Mouse (Mus musculus) cortical plate, adult 2 months (tissue): Measurements from ENCODE around the gene Nap1l5. TPM values are rescaled to one million over a fixed set of nuclear protein-coding genes. Genes with fewer than 3 reads are reported as not detected.

ENCODE experiments used
- H3K27ac ChIP-seq: fragments of 200-500 bp; 2 replicates; pipeline ENCODE4 v1.5.1; 2012; ENCODE audit warnings: low read length, control low read depth, inconsistent platforms; ENCODE audit not compliant: insufficient read depth
- H3K4me1 ChIP-seq: fragments of 200-500 bp; 2 replicates; pipeline ENCODE4 v1.6.1; 2011; ENCODE audit warnings: low read length; ENCODE audit not compliant: control insufficient read depth, insufficient read depth
- H3K4me3 ChIP-seq: fragments of 200-500 bp; 2 replicates; pipeline ENCODE4 v1.5.1; 2011; ENCODE audit warnings: mild to moderate bottlenecking, low read length, control low read depth; ENCODE audit not compliant: insufficient read depth
- CTCF ChIP-seq: fragments of 200-500 bp; IDR thresholded peaks from 2 replicates; pipeline ENCODE4 v1.5.1; 2011; ENCODE audit warnings: mild to moderate bottlenecking, control low read depth, low read length; ENCODE audit not compliant: insufficient read depth; ENCODE audit errors: extremely low read depth
- POLR2A ChIP-seq: fragments of 200-500 bp; IDR thresholded peaks from 2 replicates; pipeline ENCODE4 v1.6.1; 2011; ENCODE audit warnings: mild to moderate bottlenecking, low read length, control low read depth; ENCODE audit not compliant: insufficient read depth; ENCODE audit errors: extremely low read depth
- polyA plus RNA-seq: library from polyadenylated mRNA; depleted of rRNA; stranded (reverse); fragments of >200 nt; gene quantifications from 2 replicates; pipeline ENCODE4 v1.2.3, GENCODE M21; 2012; rRNA removed

The Nap1l5 gene
- polyA plus RNA-seq = 332 and 381 TPM in 2 replicates

DNA sequence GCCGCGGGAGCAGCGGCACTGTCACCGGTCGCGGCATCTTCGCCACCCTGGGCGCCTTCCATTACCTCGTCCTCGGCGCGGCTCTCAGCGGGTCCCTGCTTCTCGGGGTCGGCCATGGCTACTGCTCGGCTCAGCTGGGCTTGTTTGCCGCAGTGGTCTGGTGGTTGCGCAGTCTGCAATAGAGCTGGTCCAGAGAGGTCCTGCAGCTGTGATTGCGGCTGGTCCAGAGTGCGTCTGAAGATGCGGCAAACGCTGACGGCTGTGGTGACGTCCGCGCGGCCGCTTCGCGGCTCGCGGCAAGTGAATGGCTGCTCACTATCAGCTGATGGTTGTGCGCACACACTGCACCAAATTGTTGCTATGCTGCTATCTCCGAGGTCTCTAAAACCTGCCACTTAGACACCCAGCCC is at the start of gene Nap1l5:
Gene Nap1l5 (minus strand): TSS at position 225 of the 410 bp plus-strand sequence.
- H3K4me1 ChIP-seq = peaks cover 2% of the 10 kb centered on the region
- peak within 1 kb of the TSS; percentile 95 for H3K27ac ChIP-seq
- no peak for TF ChIP-seq CTCF
- TF ChIP-seq POLR2A = peak; percentile 97

DNA sequence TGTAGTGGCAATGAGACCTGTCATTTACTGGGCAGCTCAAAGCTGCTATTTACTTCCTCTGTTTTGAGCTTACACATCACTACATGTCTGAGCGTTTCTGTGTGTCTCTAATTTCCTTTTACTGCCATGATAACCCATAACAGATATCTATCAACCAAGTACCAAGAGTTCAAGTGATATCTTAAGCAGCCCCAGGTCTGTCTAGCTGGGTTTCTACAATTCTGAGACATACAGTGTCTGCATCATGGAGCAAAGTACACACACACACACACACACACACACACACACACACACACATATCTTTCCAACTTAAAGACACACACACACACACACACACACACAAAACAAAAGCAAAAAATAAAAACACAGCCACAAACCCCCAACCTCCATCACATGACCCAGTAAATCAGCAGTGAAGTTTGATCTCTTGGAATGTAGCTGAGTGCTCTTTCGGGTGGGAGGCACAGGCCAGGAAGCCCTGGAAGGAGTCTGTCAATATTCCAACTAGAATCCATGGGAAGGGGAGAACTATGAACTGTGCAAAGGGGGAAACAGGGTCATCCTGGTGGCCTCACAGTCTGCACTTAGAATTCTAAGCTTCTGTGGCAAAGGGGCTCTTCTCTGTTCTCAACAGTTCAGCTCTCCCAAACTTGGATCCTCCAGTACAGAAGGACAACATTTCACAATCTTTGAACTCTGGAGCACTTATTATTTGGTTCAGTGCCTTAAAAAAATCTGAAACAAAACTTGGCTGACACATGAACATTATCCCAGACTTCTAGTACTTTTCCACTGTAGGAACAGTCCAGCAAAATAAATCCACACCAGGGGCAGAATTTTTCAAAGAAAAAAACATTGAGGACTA is 44.5 kb upstream of the Nap1l5 start:
- Histone ChIP-seq H3K4me1 (no peaks in the 10 kb centered on the region; the same call in 1 of the 2 replicates), H3K27ac (no peak overlapping the region), H3K4me3 (no peak overlapping the region)
- no peak for TF ChIP-seq CTCF
- TF ChIP-seq POLR2A = no peak

More for the DNA sequence above, at the start of gene Nap1l5:
- H3K4me3 ChIP-seq = peak within 1 kb of the TSS; percentile 77

DNA sequence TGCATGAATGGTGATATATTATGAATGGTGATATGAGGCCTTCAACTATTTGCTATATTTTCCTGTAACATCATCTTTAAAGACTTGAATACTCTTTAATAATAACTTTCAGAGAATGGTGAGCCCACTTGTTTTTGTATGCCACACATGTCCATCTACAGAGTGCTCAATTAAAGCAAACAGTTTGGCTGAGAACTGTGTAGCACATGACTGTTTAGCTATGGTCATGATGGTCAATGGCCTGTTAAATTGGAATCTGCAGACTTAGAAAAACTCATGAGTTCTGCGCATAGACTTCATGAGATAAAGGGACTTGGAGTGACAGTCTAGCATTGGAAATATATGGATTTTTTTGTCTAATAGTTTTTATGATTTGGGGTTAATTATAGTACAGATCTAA is 43.5 kb upstream of the Nap1l5 start:
- H3K4me3 ChIP-seq = no peak overlapping the region
- peaks cover 2% of the 10 kb centered on the region for H3K4me1 ChIP-seq
- TF ChIP-seq POLR2A = no peak
- TF ChIP-seq CTCF = no peak
- H3K27ac ChIP-seq = no peak overlapping the region

DNA sequence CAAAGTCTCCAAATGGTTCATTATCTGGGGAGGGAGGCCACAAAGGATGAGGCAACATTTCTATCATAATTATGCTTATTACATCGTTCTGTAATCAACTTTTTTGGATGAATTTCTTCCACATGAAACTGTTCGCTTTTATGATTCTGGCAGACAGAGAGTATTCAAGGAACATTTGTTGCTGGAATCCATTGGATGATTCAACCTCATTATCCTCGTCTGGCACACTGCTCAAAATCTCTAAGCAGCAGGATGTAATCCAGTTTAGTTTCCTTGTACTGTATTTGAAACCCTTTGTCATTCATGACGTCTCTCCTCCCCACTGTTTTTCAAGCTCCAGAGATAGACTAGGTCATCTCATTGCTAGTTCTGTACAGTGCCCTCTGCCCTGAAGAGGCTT is 40.0 kb upstream of the Nap1l5 start:
- Histone ChIP-seq H3K27ac (peak overlapping the region; percentile 43; the same call in 1 of the 2 replicates), H3K4me3 (no peak overlapping the region), H3K4me1 (peaks cover 2% of the 10 kb centered on the region)
- no peak for TF ChIP-seq POLR2A
- TF ChIP-seq CTCF = no peak

DNA sequence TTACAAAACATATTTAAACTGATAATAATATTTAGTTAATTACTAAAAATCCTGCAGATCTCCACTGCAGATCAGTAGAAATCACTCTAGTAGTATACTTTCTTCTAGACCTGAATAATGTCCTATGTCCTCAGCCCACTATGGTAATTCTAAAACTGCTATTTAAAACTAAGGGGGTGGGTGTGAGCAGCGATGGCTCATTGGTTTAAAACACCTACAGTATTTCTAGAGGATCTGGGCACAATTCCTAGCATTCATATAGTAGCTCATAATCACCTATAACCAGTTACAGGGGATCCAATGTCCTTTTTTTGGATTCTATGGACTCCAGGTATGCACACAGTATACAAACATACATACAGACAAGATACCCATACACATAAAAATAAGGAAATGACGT is 39.4 kb upstream of the Nap1l5 start:
- Histone ChIP-seq H3K4me3 (no peak overlapping the region), H3K27ac (no peak overlapping the region), H3K4me1 (peaks cover 2% of the 10 kb centered on the region)
- no peak for TF ChIP-seq CTCF
- no peak for TF ChIP-seq POLR2A

DNA sequence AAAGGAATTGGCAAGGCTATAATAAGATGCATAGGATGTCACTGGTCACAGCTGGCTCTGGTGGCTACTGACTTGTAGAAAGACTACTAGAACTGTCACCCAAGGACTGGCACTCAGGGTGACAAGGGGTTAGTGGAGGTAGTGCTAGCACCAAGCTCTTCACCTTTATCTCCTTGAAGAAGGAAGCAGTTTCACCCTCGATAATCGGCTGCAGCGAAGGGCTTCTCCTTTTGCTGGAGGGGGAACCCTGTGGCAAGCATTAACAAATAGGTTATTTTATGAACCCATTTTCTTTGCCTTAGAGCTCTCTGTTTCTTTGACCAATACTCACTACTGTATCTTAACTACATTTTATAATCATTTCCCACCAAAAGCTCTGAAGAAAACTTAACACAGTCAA is 37.1 kb upstream of the Nap1l5 start:
- TF ChIP-seq CTCF (no peak), POLR2A (no peak)
- H3K4me1 ChIP-seq = peaks cover 2% of the 10 kb centered on the region
- no peak overlapping the region for H3K4me3 ChIP-seq

DNA sequence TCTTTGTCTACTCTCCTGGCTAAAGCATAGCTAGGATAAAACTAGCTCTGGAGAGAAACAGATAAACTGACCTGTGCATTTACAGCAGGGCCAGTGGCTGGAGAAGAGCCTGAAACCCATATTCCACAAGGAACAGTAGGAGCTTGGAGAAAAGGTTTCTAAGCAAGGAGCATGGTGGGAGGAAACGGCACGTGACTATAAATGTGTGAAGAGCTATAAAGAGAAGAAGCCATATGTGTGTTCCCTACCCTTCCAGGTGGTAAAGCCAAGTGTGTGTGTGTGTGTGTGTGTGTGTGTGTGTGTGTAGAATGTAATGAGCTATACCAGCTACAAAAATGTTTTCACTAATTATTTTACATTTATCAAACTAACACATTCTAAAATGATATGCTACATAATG is 35.4 kb upstream of the Nap1l5 start:
- peaks cover 2% of the 10 kb centered on the region for H3K4me1 ChIP-seq
- no peak for TF ChIP-seq POLR2A
- no peak for TF ChIP-seq CTCF
- H3K4me3 ChIP-seq = no peak overlapping the region
- 0 out of 2 replicates have a peak overlapping the region, but pooled peaks have one; percentile 28 for H3K27ac ChIP-seq

More for the DNA sequence above, 37.1 kb upstream of the Nap1l5 start:
- no peak overlapping the region for H3K27ac ChIP-seq

DNA sequence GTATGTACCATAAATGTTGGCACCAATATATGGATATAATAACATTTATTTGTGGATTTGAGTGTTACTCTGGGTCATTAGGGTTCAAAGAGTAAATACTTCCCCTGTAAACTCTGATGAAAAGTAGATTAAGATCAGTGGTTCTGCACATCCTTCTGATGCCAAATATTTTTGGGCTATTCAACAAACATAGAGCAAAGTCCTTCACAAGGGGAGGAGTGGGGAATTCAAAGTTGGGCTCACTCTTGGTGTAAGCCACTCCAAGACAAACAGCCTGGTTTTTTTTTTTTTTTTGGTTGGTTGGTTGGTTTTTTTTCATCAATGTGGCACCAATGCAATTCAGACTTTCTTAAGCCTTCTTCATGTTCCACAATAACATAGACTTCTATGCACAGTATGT is 30.9 kb upstream of the Nap1l5 start:
- H3K4me1 ChIP-seq = peaks cover 4% of the 10 kb centered on the region
- no peak overlapping the region for H3K27ac ChIP-seq
- TF ChIP-seq CTCF = no peak
- TF ChIP-seq POLR2A = no peak
- no peak overlapping the region for H3K4me3 ChIP-seq

DNA sequence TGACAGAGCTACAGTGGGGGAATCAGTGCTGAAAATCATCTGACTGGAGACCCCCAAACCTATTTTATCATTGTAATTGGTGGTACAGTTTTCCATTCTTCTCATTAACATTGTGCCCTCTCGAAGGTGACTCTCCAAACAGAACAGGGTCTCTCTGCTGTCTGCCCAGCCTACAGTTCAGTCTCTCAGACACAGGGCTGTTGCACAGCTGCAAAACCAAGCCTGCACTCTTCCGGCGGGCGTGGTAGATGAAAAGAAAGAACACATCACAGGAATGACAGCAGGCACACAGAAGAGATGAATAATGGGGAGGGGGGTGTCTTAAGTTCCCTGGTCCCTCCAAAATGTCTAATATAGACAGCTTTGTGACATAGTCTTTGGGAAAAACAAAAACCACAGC is 27.3 kb upstream of the Nap1l5 start:
- peak overlapping the region; percentile 98 for H3K27ac ChIP-seq
- H3K4me3 ChIP-seq = no peak overlapping the region
- TF ChIP-seq POLR2A (no peak), CTCF (no peak)
- peaks cover 15% of the 10 kb centered on the region for H3K4me1 ChIP-seq
